In genomic region chr16:71539312-71539711, GRCm38 (mm10) we compare ENCODE assay signal across 18 mouse cellular contexts.
"Had no signal": no experiment of that assay in that cellular context is flagged by ENCODE, and none has a peak within 500 bp of the region (broad histone marks: within the 10 kb centered on the region; RNA-seq: fewer than 3 reads in every experiment).

No protein-coding gene starts in this region.

- H3K27me3 ChIP-seq: midbrain, embryonic 12.5 days; neural tube, embryonic 13.5 days; neural tube, embryonic 15.5 days had no signal

- H3K4me1 ChIP-seq: midbrain, embryonic 10.5 days; midbrain, embryonic 12.5 days; neural tube, embryonic 13.5 days; neural tube, embryonic 15.5 days had no signal

- H3K4me2 ChIP-seq: lung, embryonic 14.5 days; midbrain, embryonic 12.5 days; neural tube, embryonic 13.5 days; neural tube, embryonic 15.5 days had no signal

- H3K27ac ChIP-seq: midbrain, embryonic 10.5 days; midbrain, embryonic 12.5 days; neural tube, embryonic 13.5 days; neural tube, embryonic 15.5 days had no signal

- ATAC-seq: midbrain, embryonic 16.5 days had no signal

- DNase-seq: lung, adult 18-20 months; lung, embryonic 14.5 days; lung, postnatal 10 days; lung, postnatal 4 days; midbrain, embryonic 14.5 days; right cerebral cortex, adult 18-20 months; right cerebral cortex, postnatal 25 days; right cerebral cortex, postnatal 4 days; spleen, adult 18-20 months; thymus, adult 18-20 months; thymus, postnatal 14 days; thymus, postnatal 36 days had no signal

- H3K9me3 ChIP-seq: midbrain, embryonic 10.5 days; midbrain, embryonic 12.5 days; neural tube, embryonic 13.5 days; neural tube, embryonic 15.5 days had no signal

- H3K36me3 ChIP-seq: midbrain, embryonic 10.5 days; midbrain, embryonic 12.5 days; neural tube, embryonic 13.5 days; neural tube, embryonic 15.5 days had no signal

- H3K4me3 ChIP-seq: midbrain, embryonic 10.5 days; midbrain, embryonic 12.5 days; myocyte; neural tube, embryonic 13.5 days; neural tube, embryonic 15.5 days had no signal

- H3K9ac ChIP-seq: lung, embryonic 14.5 days; midbrain, embryonic 12.5 days; neural tube, embryonic 13.5 days; neural tube, embryonic 15.5 days had no signal
